Mouse (Mus musculus): ENCODE results near the gene Gucy1a1.

GRCm38 (mm10) chr3:82181500-82181899, 35.9 kb upstream of the Gucy1a1 start:
- TF ChIP-seq EP300 (IDR thresholded peaks at IDR 0.05; ENCODE audit: low read depth), result no peak
- TF ChIP-seq CTCF (IDR thresholded peaks at IDR 0.05; ENCODE audit: low read depth), result no peak

Data from heart, postnatal 0 days (tissue).